Mouse (Mus musculus): ENCODE measurements around the gene Fam193a. TPM values are rescaled to one million over a fixed set of nuclear protein-coding genes. Genes with fewer than 3 reads are reported as not detected.

The Fam193a gene
- 7.3 and 7.5 TPM in 2 replicates for polyA plus RNA-seq (2015; fragmentation: Nextera tagmentation; extraction: Ambion mirVana)

DNA sequence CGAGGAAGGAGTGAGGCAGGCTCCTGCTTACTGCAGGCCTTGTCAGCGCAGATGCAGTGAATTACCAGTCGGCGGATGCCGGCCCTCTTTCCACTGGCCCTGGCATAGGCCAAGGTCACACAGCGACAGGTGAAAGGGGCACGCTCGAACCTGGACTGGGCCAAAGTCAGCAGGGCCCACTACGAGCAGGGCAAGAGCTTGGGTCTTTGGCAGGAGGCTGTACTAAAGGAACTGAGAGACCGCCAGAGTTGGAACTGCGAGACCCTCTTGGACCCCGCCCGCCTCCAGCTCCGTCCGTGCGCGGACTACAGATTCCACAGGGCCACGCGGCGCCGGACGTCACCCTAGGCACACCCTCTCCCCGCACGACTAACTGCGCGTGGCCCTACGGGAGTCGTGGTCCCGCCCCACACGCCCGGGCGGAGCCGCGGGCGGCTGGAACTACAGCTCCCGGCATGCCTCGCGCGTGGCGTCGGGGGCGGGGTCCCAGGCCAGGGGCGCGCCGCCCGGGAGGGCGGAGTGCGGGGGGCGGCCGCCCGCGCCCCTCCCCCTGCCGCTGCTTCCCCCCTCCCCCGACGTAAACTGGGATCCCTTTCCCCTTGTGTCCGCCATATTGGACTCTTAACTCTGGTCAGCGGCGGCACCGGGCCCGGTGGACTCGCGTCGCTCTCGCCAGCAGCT, at the start of gene Fam193a:
Gene Fam193a, plus strand, starts transcription at position 593 of the 681 bp plus-strand sequence.
- peak within 1 kb of the TSS; percentile 88 for H3K4me2 ChIP-seq (ENCODE audit: low read depth, low read length)
- peaks cover 19% of the 10 kb centered on the region for H3K4me1 ChIP-seq (ENCODE audit: control insufficient read depth, insufficient read depth, low read length)
- no peaks in the 10 kb centered on the region for H3K9me3 ChIP-seq (replicated peaks; ENCODE audit: control insufficient read depth, low read length)
- H3K27me3 ChIP-seq (ENCODE audit: control insufficient read depth, insufficient read depth, low read length): no peaks in the 10 kb centered on the region
- H3K4me3 ChIP-seq (ENCODE audit: low read length): peak within 1 kb of the TSS; percentile 96
- peak within 1 kb of the TSS; percentile 82 for H3K27ac ChIP-seq (ENCODE audit: low read length)
- ATAC-seq (replicated peaks; ENCODE audit: extremely low read depth, insufficient read depth, low FRiP score): peak; percentile 99
- H3K36me3 ChIP-seq (ENCODE audit: control insufficient read depth, insufficient read depth): 0 out of 2 replicates have a peak, but pooled peaks cover 6% of the 10 kb centered on the region
- peak within 1 kb of the TSS; percentile 97 for H3K9ac ChIP-seq (ENCODE audit: low read length)
- under 1% methylated on average over 61 of the region's 64 CpGs for WGBS

- H3K4me3 ChIP-seq (ENCODE audit: low read length): no peak overlapping the region
- H3K4me1 ChIP-seq (ENCODE audit: control insufficient read depth, insufficient read depth, low read length): peaks cover 3% of the 10 kb centered on the region
- ATAC-seq (replicated peaks; ENCODE audit: extremely low read depth, insufficient read depth, low FRiP score): no peak
- H3K36me3 ChIP-seq (ENCODE audit: control insufficient read depth, insufficient read depth): no peaks in the 10 kb centered on the region
- no peaks in the 10 kb centered on the region for H3K9me3 ChIP-seq (replicated peaks; ENCODE audit: control insufficient read depth, low read length)
- 72% methylated on average over 4 of the region's 4 CpGs for WGBS
- H3K4me2 ChIP-seq (ENCODE audit: low read depth, low read length): no peak overlapping the region
- H3K27me3 ChIP-seq (ENCODE audit: control insufficient read depth, insufficient read depth, low read length): no peaks in the 10 kb centered on the region
- H3K9ac ChIP-seq (ENCODE audit: low read length): no peak overlapping the region
- H3K27ac ChIP-seq (ENCODE audit: low read length): no peak overlapping the region
Measured at GRCm38 (mm10) chr5:34321236-34321635, 48.5 kb upstream of the Fam193a start.

DNA sequence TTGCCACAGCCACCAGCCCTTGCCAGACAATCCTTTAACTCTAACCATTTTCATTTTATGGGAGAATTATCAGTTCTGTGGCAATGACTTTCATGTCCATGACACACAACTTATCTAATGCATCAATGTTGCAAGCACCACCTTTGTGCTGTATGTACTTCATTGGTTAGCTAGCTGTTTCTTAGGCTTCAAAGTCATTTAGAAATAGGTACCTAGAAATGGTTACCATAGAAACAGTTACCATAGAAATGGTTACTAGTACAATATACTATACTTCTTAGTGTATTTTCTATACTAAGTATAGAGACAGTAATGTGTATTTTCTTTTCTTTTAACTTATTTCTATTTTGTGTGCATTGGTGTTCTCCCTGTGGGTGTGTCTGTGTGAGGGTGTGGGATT, 44.4 kb upstream of the Fam193a start:
- no peak for ATAC-seq (replicated peaks; ENCODE audit: extremely low read depth, insufficient read depth, low FRiP score)
- Histone ChIP-seq H3K4me3 (ENCODE audit: low read length) (no peak overlapping the region), H3K27ac (ENCODE audit: low read length) (no peak overlapping the region), H3K36me3 (ENCODE audit: control insufficient read depth, insufficient read depth) (no peaks in the 10 kb centered on the region), H3K9ac (ENCODE audit: low read length) (no peak overlapping the region), H3K4me1 (ENCODE audit: control insufficient read depth, insufficient read depth, low read length) (peaks cover 13% of the 10 kb centered on the region), H3K4me2 (ENCODE audit: low read depth, low read length) (no peak overlapping the region), H3K27me3 (ENCODE audit: control insufficient read depth, insufficient read depth, low read length) (no peaks in the 10 kb centered on the region), H3K9me3 (replicated peaks; ENCODE audit: control insufficient read depth, low read length) (no peaks in the 10 kb centered on the region)

DNA sequence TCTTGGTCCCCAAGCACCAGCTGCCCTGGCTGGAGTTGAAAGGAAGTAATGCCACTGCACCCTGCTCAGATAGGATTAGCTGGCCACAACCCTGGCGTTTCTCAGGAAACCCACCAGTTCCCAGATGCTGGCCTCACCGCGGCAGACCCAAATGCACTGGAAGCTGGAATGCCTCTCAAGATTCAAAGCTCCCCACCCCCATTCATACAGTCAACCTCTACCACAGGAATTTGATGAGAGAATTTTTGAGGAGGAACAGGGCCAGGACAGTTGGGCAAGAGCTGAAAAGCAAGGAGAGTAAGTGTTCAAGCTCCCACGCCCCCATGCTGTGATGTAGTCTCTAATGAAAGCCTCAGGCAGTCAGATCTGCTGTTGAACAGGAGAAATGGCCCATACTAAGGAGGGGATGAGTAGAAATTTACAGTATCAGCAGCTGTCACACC, 43.5 kb upstream of the Fam193a start:
- Histone ChIP-seq H3K4me2 (ENCODE audit: low read depth, low read length) (peak overlapping the region; percentile 78), H3K4me3 (ENCODE audit: low read length) (no peak overlapping the region), H3K27me3 (ENCODE audit: control insufficient read depth, insufficient read depth, low read length) (no peaks in the 10 kb centered on the region), H3K27ac (ENCODE audit: low read length) (no peak overlapping the region), H3K4me1 (ENCODE audit: control insufficient read depth, insufficient read depth, low read length) (peaks cover 13% of the 10 kb centered on the region), H3K9me3 (replicated peaks; ENCODE audit: control insufficient read depth, low read length) (no peaks in the 10 kb centered on the region), H3K9ac (ENCODE audit: low read length) (peak overlapping the region; percentile 72; the same call in 1 of the 2 replicates), H3K36me3 (ENCODE audit: control insufficient read depth, insufficient read depth) (no peaks in the 10 kb centered on the region)
- ATAC-seq (replicated peaks; ENCODE audit: extremely low read depth, insufficient read depth, low FRiP score): no peak
- 29% methylated on average over 4 of the region's 4 CpGs for WGBS

DNA sequence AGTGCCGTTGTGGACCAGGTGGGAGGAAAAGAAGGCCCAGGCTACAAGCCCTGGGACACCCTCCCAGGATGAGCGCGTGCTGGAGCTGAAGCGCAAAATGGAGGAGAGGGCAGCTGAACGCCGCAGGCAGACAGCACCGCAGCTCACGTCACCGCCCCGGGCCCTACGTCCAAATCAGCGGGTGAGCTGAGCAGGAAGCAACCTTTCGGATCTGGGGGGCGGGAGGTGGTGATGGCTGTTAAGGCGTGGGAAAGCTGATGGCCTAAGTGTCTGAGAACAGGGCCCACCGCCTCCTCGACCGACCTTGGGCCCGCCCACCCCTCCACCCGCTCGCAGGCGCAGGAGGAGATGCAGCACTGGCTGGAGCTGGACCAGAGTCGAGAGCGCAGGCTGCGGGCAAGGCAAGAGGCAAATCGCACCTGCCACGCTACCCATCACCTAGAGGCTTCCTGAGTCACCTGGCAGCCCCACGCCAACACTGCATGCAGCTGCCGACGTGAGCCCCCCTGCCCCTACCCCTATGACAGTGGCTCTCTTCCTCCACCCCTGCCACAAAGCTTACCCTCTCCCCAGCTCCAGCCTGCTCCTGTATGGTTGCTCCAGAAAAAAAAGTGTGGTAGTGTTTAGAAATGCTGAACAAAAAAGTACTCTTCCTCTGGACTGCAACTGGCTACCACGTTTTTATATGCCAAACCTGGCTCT, 42.7 kb upstream of the Fam193a start:
- H3K27me3 ChIP-seq (ENCODE audit: control insufficient read depth, insufficient read depth, low read length): no peaks in the 10 kb centered on the region
- H3K9me3 ChIP-seq (replicated peaks; ENCODE audit: control insufficient read depth, low read length): no peaks in the 10 kb centered on the region
- peak overlapping the region; percentile 48 for H3K4me3 ChIP-seq (ENCODE audit: low read length)
- no peaks in the 10 kb centered on the region for H3K36me3 ChIP-seq (ENCODE audit: control insufficient read depth, insufficient read depth)
- 18% methylated on average over 28 of the region's 31 CpGs for WGBS
- ATAC-seq (replicated peaks; ENCODE audit: extremely low read depth, insufficient read depth, low FRiP score): peak; percentile 60
- H3K27ac ChIP-seq (ENCODE audit: low read length): no peak overlapping the region
- peaks cover 13% of the 10 kb centered on the region for H3K4me1 ChIP-seq (ENCODE audit: control insufficient read depth, insufficient read depth, low read length)
- H3K4me2 ChIP-seq (ENCODE audit: low read depth, low read length): peak overlapping the region; percentile 78
- peak overlapping the region; percentile 72 for H3K9ac ChIP-seq (ENCODE audit: low read length)

GRCm38 (mm10) chr5:34330136-34330535, 39.6 kb upstream of the Fam193a start:
- H3K27ac ChIP-seq (ENCODE audit: low read length): no peak overlapping the region
- no peaks in the 10 kb centered on the region for H3K36me3 ChIP-seq (ENCODE audit: control insufficient read depth, insufficient read depth)
- H3K27me3 ChIP-seq (ENCODE audit: control insufficient read depth, insufficient read depth, low read length): no peaks in the 10 kb centered on the region
- WGBS: 84% methylated on average over 2 of the region's 2 CpGs
- ATAC-seq (replicated peaks; ENCODE audit: extremely low read depth, insufficient read depth, low FRiP score): no peak
- no peak overlapping the region for H3K4me2 ChIP-seq (ENCODE audit: low read depth, low read length)
- H3K9ac ChIP-seq (ENCODE audit: low read length): no peak overlapping the region
- H3K9me3 ChIP-seq (replicated peaks; ENCODE audit: control insufficient read depth, low read length): no peaks in the 10 kb centered on the region
- H3K4me3 ChIP-seq (ENCODE audit: low read length): no peak overlapping the region
- peaks cover 14% of the 10 kb centered on the region for H3K4me1 ChIP-seq (ENCODE audit: control insufficient read depth, insufficient read depth, low read length)

GRCm38 (mm10) chr5:34334081-34334480, 35.7 kb upstream of the Fam193a start:
- no peaks in the 10 kb centered on the region for H3K27me3 ChIP-seq (ENCODE audit: control insufficient read depth, insufficient read depth, low read length)
- H3K9ac ChIP-seq (ENCODE audit: low read length): no peak overlapping the region
- peaks cover 13% of the 10 kb centered on the region for H3K4me1 ChIP-seq (ENCODE audit: control insufficient read depth, insufficient read depth, low read length)
- no peaks in the 10 kb centered on the region for H3K9me3 ChIP-seq (replicated peaks; ENCODE audit: control insufficient read depth, low read length)
- H3K36me3 ChIP-seq (ENCODE audit: control insufficient read depth, insufficient read depth): no peaks in the 10 kb centered on the region
- no peak for ATAC-seq (replicated peaks; ENCODE audit: extremely low read depth, insufficient read depth, low FRiP score)
- no peak overlapping the region for H3K4me2 ChIP-seq (ENCODE audit: low read depth, low read length)
- H3K4me3 ChIP-seq (ENCODE audit: low read length): no peak overlapping the region
- no peak overlapping the region for H3K27ac ChIP-seq (ENCODE audit: low read length)
- 82% methylated on average over 1 of the region's 1 CpGs for WGBS

DNA sequence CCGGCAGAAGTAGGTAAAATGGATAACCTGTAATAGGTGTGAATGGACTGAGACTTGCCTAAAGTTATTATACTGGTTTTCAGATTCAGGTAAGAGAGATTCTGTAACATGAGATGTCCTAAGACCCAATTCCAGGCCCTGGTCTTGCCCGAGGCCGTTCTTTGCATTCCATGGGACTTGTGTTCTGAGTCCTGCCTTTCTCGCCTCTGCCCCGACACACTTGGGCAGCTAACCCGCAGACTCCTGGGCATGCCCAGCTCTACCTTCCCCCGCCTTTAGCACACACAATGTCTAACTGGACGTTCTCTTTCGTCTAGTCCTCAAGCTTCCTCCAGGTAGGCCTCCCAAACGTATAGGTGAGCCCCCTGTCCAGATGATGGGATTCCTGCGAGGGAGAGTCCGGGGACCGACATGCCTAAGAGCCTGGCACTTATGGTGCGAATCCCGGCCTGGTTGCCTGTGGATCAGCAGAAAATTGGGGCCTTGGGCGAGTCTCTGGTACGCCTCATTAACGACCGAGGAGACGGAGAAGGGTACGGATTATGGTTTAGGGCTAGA, 34.1 kb upstream of the Fam193a start:
- Histone ChIP-seq H3K27me3 (ENCODE audit: control insufficient read depth, insufficient read depth, low read length) (no peaks in the 10 kb centered on the region), H3K9me3 (replicated peaks; ENCODE audit: control insufficient read depth, low read length) (no peaks in the 10 kb centered on the region), H3K36me3 (ENCODE audit: control insufficient read depth, insufficient read depth) (no peaks in the 10 kb centered on the region), H3K27ac (ENCODE audit: low read length) (peak overlapping the region; percentile 88), H3K4me2 (ENCODE audit: low read depth, low read length) (peak overlapping the region; percentile 88), H3K4me3 (ENCODE audit: low read length) (peak overlapping the region; percentile 99), H3K9ac (ENCODE audit: low read length) (peak overlapping the region; percentile 84), H3K4me1 (ENCODE audit: control insufficient read depth, insufficient read depth, low read length) (peaks cover 13% of the 10 kb centered on the region)
- 1% methylated on average over 21 of the region's 21 CpGs for WGBS
- peak; percentile 34 for ATAC-seq (replicated peaks; ENCODE audit: extremely low read depth, insufficient read depth, low FRiP score)

Data from heart, embryonic 16.5 days (tissue).